Mouse (Mus musculus): Measurements from ENCODE around the gene Gm20830. TPM values are rescaled to one million over a fixed set of nuclear protein-coding genes. Genes with fewer than 3 reads are reported as not detected.
"Not testable (repeated sequence)": the region's sequence is repeated elsewhere in the genome, so short reads cannot be mapped to it uniquely, and the experiment has no call there.

Gm20830 gene
- not detected in 2 replicates for polyA plus RNA-seq (2016; fragmentation: Nextera tagmentation; extraction: Ambion mirVana)

GRCm38 (mm10) chrY:6918182-6918581 lies at the start of gene Gm20830:
Gm20830 (minus strand) TSS chrY:6918282.
- H3K9me3 ChIP-seq; H3K9ac ChIP-seq; H3K27me3 ChIP-seq; H3K27ac ChIP-seq; H3K4me2 ChIP-seq (replicated peaks); ATAC-seq (ENCODE audit: insufficient number of reproducible peaks, insufficient read depth, low FRiP score, low TSS enrichment); H3K4me3 ChIP-seq; H3K4me1 ChIP-seq; H3K36me3 ChIP-seq: not testable (repeated sequence)
- 38% methylated on average over 1 of the region's 3 CpGs for WGBS

Other genes with a start within 250 kb of the Gm20830 start
- not detected in 2 replicates for gene Gm21719, start 235.4 kb downstream of the Gm20830 start, polyA plus RNA-seq (2016; fragmentation: Nextera tagmentation; extraction: Ambion mirVana)